Comparison of ENCODE assay signal across 8 mouse cellular contexts in genomic region chr17:28217721-28218649, GRCm38 (mm10). TPM values are rescaled to one million over a fixed set of nuclear protein-coding genes. Genes with fewer than 3 reads are reported as not detected.
DNase-seq lines count a peak whose midpoint lies in the region; ATAC-seq and TF ChIP-seq lines count a peak whose summit lies in the region.

No protein-coding gene starts in this region.

- H3K9ac ChIP-seq in heart, adult 2 months (ENCODE audit: low read depth, low read length), result no peak overlapping the region
- H3K9ac ChIP-seq in hindbrain, postnatal 0 days (replicated peaks; ENCODE audit: low read length), result no peak overlapping the region
- peak overlapping the region; percentile 14; the same call in 1 of the 2 replicates for H3K9ac ChIP-seq in stomach, postnatal 0 days (ENCODE audit: low read length)

- no peaks in the 10 kb centered on the region for H3K4me1 ChIP-seq in heart, adult 2 months (ENCODE audit: control insufficient read depth, insufficient read depth, low read length)
- H3K4me1 ChIP-seq in hindbrain, postnatal 0 days (ENCODE audit: insufficient read depth, low read length), result no peaks in the 10 kb centered on the region
- no peaks in the 10 kb centered on the region for H3K4me1 ChIP-seq in stomach, postnatal 0 days (replicated peaks; ENCODE audit: control insufficient read depth, insufficient read depth)

- 19% methylated on average over 23 of the region's 23 CpGs for WGBS in heart, adult 2 months
- 24% methylated on average over 23 of the region's 23 CpGs for WGBS in hindbrain, postnatal 0 days
- 33% methylated on average over 23 of the region's 23 CpGs for WGBS in stomach, postnatal 0 days

- no peak for TF ChIP-seq EP300 in heart, adult 2 months (IDR thresholded peaks at IDR 0.05; ENCODE audit: insufficient read depth, low read depth, low read length)
- no peak for TF ChIP-seq EP300 in stomach, postnatal 0 days (optimal IDR thresholded peaks at IDR 0.05)

- TF ChIP-seq CTCF in heart, adult 2 months (IDR thresholded peaks at IDR 0.05), result peak; percentile 9
- TF ChIP-seq CTCF in hindbrain, postnatal 0 days (IDR thresholded peaks at IDR 0.05; ENCODE audit: low read depth), result no peak
- no peak for TF ChIP-seq CTCF in stomach, postnatal 0 days (IDR thresholded peaks at IDR 0.05; ENCODE audit: low read depth)

- no peaks in the 10 kb centered on the region for H3K9me3 ChIP-seq in hindbrain, postnatal 0 days (ENCODE audit: low read length)
- no peaks in the 10 kb centered on the region for H3K9me3 ChIP-seq in stomach, postnatal 0 days (ENCODE audit: control insufficient read depth, low read length)

- DNase-seq in heart, adult 2 months, result peak in 1 of 2 experiments; percentile 46
- DNase-seq in heart, postnatal 36 days, result no peak
- peak; percentile 86 for DNase-seq in ZHBTc4 (ENCODE audit: low read depth, low spot score)
- DNase-seq in hindbrain, postnatal 0 days (ENCODE audit: low spot score), result no peak
- DNase-seq in stomach, postnatal 0 days (ENCODE audit: low spot score), result no peak
- no peak for DNase-seq in cerebellum, postnatal 25 days
- DNase-seq in layer of hippocampus, postnatal 14 days (ENCODE audit: low spot score in 2 of 2), result no peak

- no peak for TF ChIP-seq POLR2A in heart, adult 2 months (IDR thresholded peaks at IDR 0.05; ENCODE audit: insufficient read depth, low read depth, low read length)

- 0 out of 2 replicates have a peak overlapping the region, but pooled peaks have one; percentile 10 for H3K4me2 ChIP-seq in hindbrain, postnatal 0 days (ENCODE audit: low read depth, low read length)
- H3K4me2 ChIP-seq in stomach, postnatal 0 days (replicated peaks; ENCODE audit: low read depth), result peak overlapping the region; percentile 3; the same call in 1 of the 2 replicates

- intact Hi-C loops in heart, adult 2 months (cut with DNase I), result no loop called here
- intact Hi-C loops in heart, postnatal 36 days (cut with DNase I), result no loop called here

- no peaks in the 10 kb centered on the region for H3K27me3 ChIP-seq in heart, adult 2 months (ENCODE audit: control insufficient read depth, insufficient read depth, low read length)
- no peaks in the 10 kb centered on the region for H3K27me3 ChIP-seq in hindbrain, postnatal 0 days (ENCODE audit: insufficient read depth, low read length)
- no peaks in the 10 kb centered on the region for H3K27me3 ChIP-seq in stomach, postnatal 0 days (ENCODE audit: control insufficient read depth, insufficient read depth, low read length)

- no peaks in the 10 kb centered on the region for H3K36me3 ChIP-seq in heart, adult 2 months (ENCODE audit: control insufficient read depth, insufficient read depth, low read length)
- H3K36me3 ChIP-seq in hindbrain, postnatal 0 days (ENCODE audit: insufficient read depth, low read length), result no peaks in the 10 kb centered on the region
- no peaks in the 10 kb centered on the region for H3K36me3 ChIP-seq in stomach, postnatal 0 days (ENCODE audit: control insufficient read depth, insufficient read depth, low read length)

- ATAC-seq in hindbrain, postnatal 0 days, result 0 out of 2 replicates have a peak, but pooled peaks have one; percentile 37
- peak; percentile 81 for ATAC-seq in megakaryocyte, adult 5-6 weeks (ENCODE audit: poor library complexity, severe bottlenecking)
- ATAC-seq in stomach, postnatal 0 days (ENCODE audit: low FRiP score, low TSS enrichment), result peak; percentile 36; the same call in 1 of the 2 replicates

- H3K27ac ChIP-seq in heart, adult 2 months, result peak overlapping the region; percentile 47
- no peak overlapping the region for H3K27ac ChIP-seq in hindbrain, postnatal 0 days
- 0 out of 2 replicates have a peak overlapping the region, but pooled peaks have one; percentile 13 for H3K27ac ChIP-seq in stomach, postnatal 0 days (replicated peaks)

- H3K4me3 ChIP-seq in heart, adult 2 months, result no peak overlapping the region
- no peak overlapping the region for H3K4me3 ChIP-seq in hindbrain, postnatal 0 days (ENCODE audit: low read length)
- H3K4me3 ChIP-seq in stomach, postnatal 0 days (ENCODE audit: low read depth, low read length), result no peak overlapping the region

- H3K79me2 ChIP-seq in heart, adult 2 months (replicated peaks; ENCODE audit: control insufficient read depth, insufficient read depth, low read length), result no peaks in the 10 kb centered on the region

RNA-seq across cellular contexts. Expression of gene Def6, which starts 10.4 kb away (rescaled TPM):
- 1 to 10 TPM; 2.9 to 4.5 TPM for total RNA-seq in heart, adult 2 months (2021)
- 3.4 and 4.0 TPM in 2 replicates for polyA plus RNA-seq in heart, adult 2 months (2012; rRNA removed)
- total RNA-seq in heart, postnatal 36 days (2021), result 1 to 10 TPM; 3.1 to 3.2 TPM
- 5.4 and 13.0 TPM in 2 replicates for total RNA-seq in hindbrain, postnatal 0 days (2014; rRNA removed)
- polyA plus RNA-seq in hindbrain, postnatal 0 days (2015; fragmentation: Nextera tagmentation; extraction: Ambion mirVana), result 7.8 and 9.9 TPM in 2 replicates
- total RNA-seq in megakaryocyte, adult 5-6 weeks (2015), result 35.4 and 40.7 TPM in 2 replicates
- total RNA-seq in megakaryocyte, adult 5-6 weeks (2017), result 91.5 and 92.6 TPM in 2 replicates
- 11.4 and 12.0 TPM in 2 replicates for polyA plus RNA-seq in stomach, postnatal 0 days (2015; fragmentation: Nextera tagmentation; extraction: Ambion mirVana)
- total RNA-seq in layer of hippocampus, postnatal 14 days (2021), result 1 to 10 TPM; 3.7 to 3.9 TPM

RNA-seq across cellular contexts. Expression of gene Ppard, which starts 14.5 kb away (rescaled TPM):
- 10 to 100 TPM; 31.5 to 35.9 TPM for total RNA-seq in heart, adult 2 months (2021)
- polyA plus RNA-seq in heart, adult 2 months (2012; rRNA removed), result 31.2 and 33.0 TPM in 2 replicates
- total RNA-seq in heart, postnatal 36 days (2021), result 10 to 100 TPM; 33.3 to 40.1 TPM
- 16.4 and 16.6 TPM in 2 replicates for total RNA-seq in hindbrain, postnatal 0 days (2014; rRNA removed)
- 1.4 and 1.7 TPM in 2 replicates for polyA plus RNA-seq in hindbrain, postnatal 0 days (2015; fragmentation: Nextera tagmentation; extraction: Ambion mirVana)
- 19.5 and 19.6 TPM in 2 replicates for total RNA-seq in megakaryocyte, adult 5-6 weeks (2015)
- 4.4 and 8.2 TPM in 2 replicates for total RNA-seq in megakaryocyte, adult 5-6 weeks (2017)
- 3.1 and 3.4 TPM in 2 replicates for polyA plus RNA-seq in stomach, postnatal 0 days (2015; fragmentation: Nextera tagmentation; extraction: Ambion mirVana)
- total RNA-seq in layer of hippocampus, postnatal 14 days (2021), result 10 to 100 TPM; 27.1 to 28.9 TPM

RNA-seq across cellular contexts. Expression of gene Zfp523, which starts 41.1 kb away (rescaled TPM):
- 10 to 100 TPM; 12.4 to 12.5 TPM for total RNA-seq in heart, adult 2 months (2021)
- polyA plus RNA-seq in heart, adult 2 months (2012; rRNA removed), result 22.9 and 30.8 TPM in 2 replicates
- total RNA-seq in heart, postnatal 36 days (2021), result 10 to 100 TPM; 14.3 to 16.0 TPM
- total RNA-seq in hindbrain, postnatal 0 days (2014; rRNA removed), result 76.0 and 78.3 TPM in 2 replicates
- polyA plus RNA-seq in hindbrain, postnatal 0 days (2015; fragmentation: Nextera tagmentation; extraction: Ambion mirVana), result 37.7 and 39.3 TPM in 2 replicates
- 4.2 and 6.4 TPM in 2 replicates for total RNA-seq in megakaryocyte, adult 5-6 weeks (2015)
- total RNA-seq in megakaryocyte, adult 5-6 weeks (2017), result 7.1 and 8.1 TPM in 2 replicates
- 17.2 and 18.1 TPM in 2 replicates for polyA plus RNA-seq in stomach, postnatal 0 days (2015; fragmentation: Nextera tagmentation; extraction: Ambion mirVana)
- 100 to 1,000 TPM in 1 of 2 experiments, 10 to 100 TPM in 1; 95.1 to 102 TPM for total RNA-seq in layer of hippocampus, postnatal 14 days (2021)
